Mouse (Mus musculus) hindbrain, embryonic 13.5 days (tissue): Measurements from ENCODE around the gene Cdh8. TPM values are rescaled to one million over a fixed set of nuclear protein-coding genes. Genes with fewer than 3 reads are reported as not detected.
A peak's percentile ranks its signal among the peaks of the same experiment; 100 is the strongest.
"Not testable (repeated sequence)": the region's sequence is repeated elsewhere in the genome, so short reads cannot be mapped to it uniquely, and the experiment has no call there.

ENCODE experiments used
- ATAC-seq: fragments of 200-750 bp; cut with Nextera tagmentation; 2 replicates; pipeline ENCODE4 v1.8.0; 2017; ENCODE audit warnings: moderate TSS enrichment; ENCODE audit not compliant: low FRiP score
- H3K27ac ChIP-seq: fragments of 300-500 bp; sonication (generic); 2 replicates; pipeline ENCODE4 v1.5.1; 2015; ENCODE audit warnings: inconsistent platforms, mild to moderate bottlenecking, moderate library complexity
- H3K27me3 ChIP-seq: fragments of 300-500 bp; sonication (generic); 2 replicates; pipeline ENCODE4 v1.6.1; 2015; ENCODE audit warnings: mild to moderate bottlenecking, inconsistent platforms
- H3K36me3 ChIP-seq: fragments of 300-500 bp; sonication (generic); 2 replicates; pipeline ENCODE4 v1.6.1; 2015; ENCODE audit warnings: mild to moderate bottlenecking, inconsistent platforms
- H3K4me1 ChIP-seq: fragments of 300-500 bp; sonication (generic); replicated peaks from 2 replicates; pipeline ENCODE4 v1.6.1; 2015; ENCODE audit warnings: inconsistent platforms
- H3K4me2 ChIP-seq: fragments of 300-500 bp; sonication (generic); 2 replicates; pipeline ENCODE4 v1.6.1; 2015; ENCODE audit warnings: inconsistent platforms, mild to moderate bottlenecking, moderate library complexity
- H3K4me3 ChIP-seq: fragments of 300-500 bp; sonication (generic); 2 replicates; pipeline ENCODE4 v1.5.1; 2015; ENCODE audit warnings: mild to moderate bottlenecking, inconsistent platforms
- H3K9ac ChIP-seq: fragments of 300-500 bp; sonication (generic); 2 replicates; pipeline ENCODE4 v1.6.1; 2015; ENCODE audit warnings: mild to moderate bottlenecking, inconsistent platforms
- H3K9me3 ChIP-seq: fragments of 300-500 bp; sonication (generic); 2 replicates; pipeline ENCODE4 v1.6.1; 2016; ENCODE audit warnings: inconsistent platforms
- WGBS: fragments of 180-500 bp; shearing (Covaris S2); methylation state at CpG from one replicate; pipeline ENCODE4 v1.1.7; 2015; 5-methylcytosine and 5-hydroxymethylcytosine counted together
- polyA plus RNA-seq: library from polyadenylated mRNA; unstranded; fragments of >200 nt; fragmentation: Nextera tagmentation; extraction: Ambion mirVana; gene quantifications from 2 replicates; pipeline ENCODE4 v1.2.1, GENCODE M21; 2015

The Cdh8 gene
- polyA plus RNA-seq, 1 experiment from 2014 or later: 33.9 TPM

DNA sequence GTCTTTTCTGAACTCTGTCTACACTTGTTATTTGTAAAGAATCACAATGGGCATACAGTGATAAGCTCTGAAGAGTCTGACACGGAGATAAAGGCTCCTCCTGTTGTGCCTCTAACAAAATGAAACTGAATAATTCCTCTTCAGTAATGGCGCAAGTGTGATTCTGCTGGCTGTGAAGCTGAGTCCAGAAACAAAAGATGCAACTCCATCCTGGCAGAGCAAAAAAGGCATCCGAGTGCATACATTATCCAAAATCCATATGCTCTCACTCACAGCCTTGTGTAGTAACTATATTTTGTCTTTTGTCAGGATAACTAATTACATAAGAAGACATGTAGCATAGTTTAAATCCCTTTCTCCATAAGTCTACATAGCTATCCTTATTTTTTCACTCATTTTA lies 149.1 kb downstream of the Cdh8 start:
- H3K36me3 ChIP-seq: no peaks in the 10 kb centered on the region
- no peak overlapping the region for H3K9ac ChIP-seq
- ATAC-seq: no peak
- no peaks in the 10 kb centered on the region for H3K27me3 ChIP-seq
- H3K27ac ChIP-seq: no peak overlapping the region
- no peaks in the 10 kb centered on the region for H3K4me1 ChIP-seq
- no peaks in the 10 kb centered on the region for H3K9me3 ChIP-seq
- WGBS: 38% methylated on average over 3 of the region's 3 CpGs
- no peak overlapping the region for H3K4me3 ChIP-seq
- no peak overlapping the region for H3K4me2 ChIP-seq

DNA sequence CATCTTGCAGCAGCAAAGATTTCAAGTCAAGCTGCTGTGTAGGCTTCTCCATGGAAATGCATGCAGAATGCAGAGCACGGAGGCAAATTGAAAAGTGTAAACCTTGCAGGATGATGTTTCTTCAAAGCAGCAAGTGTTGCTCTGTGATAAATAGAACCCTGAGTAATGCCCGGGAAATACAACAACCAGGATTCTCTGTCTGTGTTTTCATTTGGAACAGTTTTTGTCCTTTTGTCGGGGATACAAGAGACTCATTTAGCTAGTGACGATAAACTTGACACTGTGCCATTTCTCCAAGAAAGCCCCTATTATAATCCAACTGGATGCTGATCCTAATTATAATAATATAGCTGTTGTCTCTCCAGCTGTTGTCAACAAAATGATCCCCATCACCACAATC lies 181.9 kb downstream of the Cdh8 start:
- 35% methylated on average over 4 of the region's 4 CpGs for WGBS
- no peak overlapping the region for H3K9ac ChIP-seq
- peak overlapping the region; percentile 8; the same call in 1 of the 2 replicates for H3K4me2 ChIP-seq

DNA sequence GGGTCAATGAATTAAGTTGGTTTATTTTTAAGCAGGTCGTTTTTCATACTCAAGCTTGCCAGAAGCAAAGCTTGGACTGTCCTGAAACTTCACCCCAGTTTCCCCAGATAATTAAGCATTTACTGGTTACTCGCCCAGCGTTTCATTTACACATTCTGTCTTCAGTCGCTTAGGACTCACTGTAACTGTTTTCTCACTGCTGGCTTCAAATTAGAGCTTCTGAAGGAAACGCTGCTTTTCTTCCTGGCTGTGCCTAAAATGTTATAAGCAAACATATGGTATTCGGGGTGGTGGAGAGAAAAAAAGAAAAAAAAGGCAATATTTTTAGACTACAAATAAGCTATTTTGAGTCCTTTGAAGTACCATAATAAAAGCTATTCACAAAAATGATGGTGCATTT lies 192.6 kb downstream of the Cdh8 start:
- 61% methylated on average over 6 of the region's 6 CpGs for WGBS

More for the DNA sequence above, 181.9 kb downstream of the Cdh8 start:
- no peaks in the 10 kb centered on the region for H3K36me3 ChIP-seq
- H3K4me3 ChIP-seq: no peak overlapping the region
- peaks cover 16% of the 10 kb centered on the region for H3K4me1 ChIP-seq
- peak overlapping the region; percentile 59 for H3K27ac ChIP-seq
- no peaks in the 10 kb centered on the region for H3K9me3 ChIP-seq
- no peaks in the 10 kb centered on the region for H3K27me3 ChIP-seq
- ATAC-seq: peak; percentile 67; the same call in 1 of the 2 replicates

DNA sequence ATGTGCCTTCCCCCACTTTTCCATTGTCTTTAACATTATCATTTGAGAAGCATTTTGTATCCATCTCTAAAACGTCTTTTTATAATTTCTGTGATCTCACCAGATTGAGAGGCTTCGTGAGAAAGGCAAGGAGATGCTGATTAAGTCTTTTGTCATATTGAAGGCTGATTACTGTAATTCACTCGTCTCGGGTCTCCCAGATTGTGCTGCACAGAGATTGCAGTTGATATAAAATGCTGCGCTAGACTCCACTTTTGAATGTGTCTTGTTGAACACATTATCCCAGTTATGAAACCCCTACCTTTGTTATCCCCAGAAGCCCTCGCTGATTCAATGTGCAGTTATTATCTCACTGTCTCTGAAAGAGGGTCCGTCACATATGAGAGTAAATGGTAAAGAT lies 211.1 kb downstream of the Cdh8 start:
- Histone ChIP-seq H3K4me3 (no peak overlapping the region), H3K27me3 (no peaks in the 10 kb centered on the region), H3K9me3 (no peaks in the 10 kb centered on the region), H3K36me3 (no peaks in the 10 kb centered on the region), H3K9ac (no peak overlapping the region), H3K4me1 (no peaks in the 10 kb centered on the region), H3K4me2 (no peak overlapping the region), H3K27ac (no peak overlapping the region)
- WGBS: 85% methylated on average over 7 of the region's 7 CpGs
- ATAC-seq: no peak

More for the DNA sequence above, 192.6 kb downstream of the Cdh8 start:
- H3K4me1 ChIP-seq: no peaks in the 10 kb centered on the region
- H3K27ac ChIP-seq: no peak overlapping the region
- H3K4me2 ChIP-seq: no peak overlapping the region
- no peaks in the 10 kb centered on the region for H3K9me3 ChIP-seq
- no peaks in the 10 kb centered on the region for H3K36me3 ChIP-seq
- no peak overlapping the region for H3K9ac ChIP-seq
- no peaks in the 10 kb centered on the region for H3K27me3 ChIP-seq
- no peak for ATAC-seq
- no peak overlapping the region for H3K4me3 ChIP-seq

GRCm38 (mm10) chr8:99190643-99191042 lies 225.6 kb downstream of the Cdh8 start:
- no peaks in the 10 kb centered on the region for H3K27me3 ChIP-seq
- 88% methylated on average over 2 of the region's 2 CpGs for WGBS
- H3K4me2 ChIP-seq: no peak overlapping the region
- H3K36me3 ChIP-seq: no peaks in the 10 kb centered on the region
- ATAC-seq: no peak
- H3K9ac ChIP-seq: no peak overlapping the region
- H3K4me3 ChIP-seq: no peak overlapping the region
- H3K27ac ChIP-seq: no peak overlapping the region
- no peaks in the 10 kb centered on the region for H3K9me3 ChIP-seq
- H3K4me1 ChIP-seq: no peaks in the 10 kb centered on the region

GRCm38 (mm10) chr8:99186879-99187278 lies 229.4 kb downstream of the Cdh8 start:
- H3K27ac ChIP-seq: no peak overlapping the region
- no peak overlapping the region for H3K9ac ChIP-seq
- no peaks in the 10 kb centered on the region for H3K36me3 ChIP-seq
- H3K4me3 ChIP-seq: no peak overlapping the region
- no peaks in the 10 kb centered on the region for H3K9me3 ChIP-seq
- no peak overlapping the region for H3K4me2 ChIP-seq
- H3K4me1 ChIP-seq: no peaks in the 10 kb centered on the region
- ATAC-seq: no peak
- WGBS: 90% methylated on average over 5 of the region's 5 CpGs
- no peaks in the 10 kb centered on the region for H3K27me3 ChIP-seq

DNA sequence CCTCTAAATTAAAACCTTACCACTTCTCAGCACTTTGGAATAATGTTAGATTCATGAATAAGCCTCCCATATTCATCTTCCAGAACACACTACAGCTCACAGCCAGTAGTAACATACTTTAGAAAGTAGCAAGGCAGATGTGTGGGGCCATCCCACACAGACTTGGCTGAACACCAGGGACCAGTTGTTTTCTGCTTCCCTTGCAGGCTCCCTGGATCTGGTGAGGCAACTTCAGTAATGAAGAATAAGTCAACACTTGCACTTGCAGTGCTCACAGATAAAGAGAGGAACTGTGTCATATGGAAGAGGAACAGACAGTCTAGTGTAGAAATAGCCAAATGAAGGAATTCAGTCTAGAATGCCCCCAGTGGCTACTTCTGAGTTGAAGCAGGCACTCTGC lies 232.1 kb downstream of the Cdh8 start:
- no peaks in the 10 kb centered on the region for H3K27me3 ChIP-seq
- H3K4me1 ChIP-seq: no peaks in the 10 kb centered on the region
- H3K4me3 ChIP-seq: no peak overlapping the region
- H3K4me2 ChIP-seq: no peak overlapping the region
- no peaks in the 10 kb centered on the region for H3K9me3 ChIP-seq
- ATAC-seq: no peak
- H3K9ac ChIP-seq: no peak overlapping the region
- peak overlapping the region; percentile 12; the same call in 1 of the 2 replicates for H3K27ac ChIP-seq
- H3K36me3 ChIP-seq: no peaks in the 10 kb centered on the region

DNA sequence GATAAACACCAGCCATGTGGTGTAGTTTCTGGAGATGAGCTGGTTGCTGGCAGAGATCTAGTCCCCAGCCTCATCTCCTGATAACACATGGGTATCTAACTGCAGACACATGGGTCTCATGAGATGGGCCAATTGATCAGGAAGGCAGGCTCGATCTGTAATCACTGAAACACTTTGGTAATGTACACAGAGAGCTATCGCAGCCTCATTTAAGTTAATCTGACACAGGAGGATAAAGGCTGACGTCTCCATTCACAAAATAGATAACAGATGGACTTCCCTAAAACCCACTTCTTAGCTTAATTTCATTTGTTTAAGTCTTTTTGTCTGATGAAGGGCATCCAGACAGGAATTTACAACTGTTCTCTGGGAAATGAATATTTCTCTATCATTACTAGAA lies 249.3 kb downstream of the Cdh8 start:
- Histone ChIP-seq H3K4me1 (no peaks in the 10 kb centered on the region), H3K4me2 (no peak overlapping the region), H3K27me3 (no peaks in the 10 kb centered on the region), H3K9ac (no peak overlapping the region), H3K36me3 (no peaks in the 10 kb centered on the region), H3K9me3 (no peaks in the 10 kb centered on the region), H3K4me3 (no peak overlapping the region), H3K27ac (no peak overlapping the region)
- 47% methylated on average over 3 of the region's 3 CpGs for WGBS
- ATAC-seq: no peak

GRCm38 (mm10) chr8:99161633-99162032 lies 254.6 kb downstream of the Cdh8 start:
- no peaks in the 10 kb centered on the region for H3K27me3 ChIP-seq
- ATAC-seq: no peak
- WGBS: 67% methylated on average over 4 of the region's 4 CpGs
- H3K4me3 ChIP-seq: no peak overlapping the region
- no peak overlapping the region for H3K4me2 ChIP-seq
- no peak overlapping the region for H3K9ac ChIP-seq
- no peaks in the 10 kb centered on the region for H3K36me3 ChIP-seq
- no peak overlapping the region for H3K27ac ChIP-seq
- no peaks in the 10 kb centered on the region for H3K4me1 ChIP-seq
- no peaks in the 10 kb centered on the region for H3K9me3 ChIP-seq

- Histone ChIP-seq H3K4me3 (no peak overlapping the region), H3K9me3 (no peaks in the 10 kb centered on the region), H3K9ac (no peak overlapping the region), H3K27ac (no peak overlapping the region), H3K4me2 (no peak overlapping the region), H3K36me3 (no peaks in the 10 kb centered on the region), H3K27me3 (no peaks in the 10 kb centered on the region), H3K4me1 (no peaks in the 10 kb centered on the region)
- 93% methylated on average over 6 of the region's 6 CpGs for WGBS
- ATAC-seq: no peak
Measured at GRCm38 (mm10) chr8:99145436-99145835, 270.8 kb downstream of the Cdh8 start.

DNA sequence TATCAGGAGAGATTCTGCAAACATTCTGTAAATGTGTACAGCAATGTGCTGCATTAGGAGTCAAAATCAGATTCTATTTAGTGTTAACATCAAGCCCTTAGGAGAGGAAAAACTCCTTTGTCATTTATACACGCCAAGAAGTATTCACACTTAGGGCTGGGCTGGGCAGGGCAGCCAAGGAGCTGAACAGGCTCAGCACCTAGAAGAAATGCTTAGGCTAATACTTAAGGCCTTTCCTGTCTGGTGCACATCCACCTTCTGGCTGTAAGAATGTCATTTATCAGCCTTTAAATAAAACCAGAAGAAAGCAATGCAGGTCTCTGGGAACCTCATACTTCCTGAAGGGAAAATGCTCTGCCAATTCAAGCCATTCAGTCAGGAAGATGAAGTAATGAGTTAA lies 271.5 kb downstream of the Cdh8 start:
- H3K36me3 ChIP-seq, H3K27ac ChIP-seq, H3K4me1 ChIP-seq, H3K9ac ChIP-seq, H3K4me3 ChIP-seq, ATAC-seq, H3K9me3 ChIP-seq, H3K4me2 ChIP-seq, H3K27me3 ChIP-seq: not testable (repeated sequence)
- 73% methylated on average over 1 of the region's 1 CpGs for WGBS

- H3K36me3 ChIP-seq: no peaks in the 10 kb centered on the region
- no peak for ATAC-seq
- 89% methylated on average over 2 of the region's 2 CpGs for WGBS
Measured at GRCm38 (mm10) chr8:99098453-99098852, 317.8 kb downstream of the Cdh8 start.

GRCm38 (mm10) chr8:99051344-99051743 lies 364.9 kb downstream of the Cdh8 start:
- H3K9me3 ChIP-seq: no peaks in the 10 kb centered on the region
- H3K9ac ChIP-seq: no peak overlapping the region
- no peaks in the 10 kb centered on the region for H3K4me1 ChIP-seq
- no peak overlapping the region for H3K27ac ChIP-seq
- no peak overlapping the region for H3K4me3 ChIP-seq
- H3K4me2 ChIP-seq: no peak overlapping the region
- no peaks in the 10 kb centered on the region for H3K36me3 ChIP-seq
- no peaks in the 10 kb centered on the region for H3K27me3 ChIP-seq
- ATAC-seq: no peak

More at GRCm38 (mm10) chr8:99098453-99098852, 317.8 kb downstream of the Cdh8 start:
- H3K27ac ChIP-seq: no peak overlapping the region
- H3K4me1 ChIP-seq: no peaks in the 10 kb centered on the region
- no peak overlapping the region for H3K4me2 ChIP-seq
- H3K9ac ChIP-seq: no peak overlapping the region
- no peaks in the 10 kb centered on the region for H3K27me3 ChIP-seq
- H3K9me3 ChIP-seq: no peaks in the 10 kb centered on the region
- no peak overlapping the region for H3K4me3 ChIP-seq
